Mouse (Mus musculus) liver, postnatal 0 days (tissue): ENCODE results near the gene Apol7c. TPM values are rescaled to one million over a fixed set of nuclear protein-coding genes. Genes with fewer than 3 reads are reported as not detected.
"Not testable (repeated sequence)": the region's sequence is repeated elsewhere in the genome, so short reads cannot be mapped to it uniquely, and the experiment has no call there.

Experiments
- ATAC-seq: fragments of 200-750 bp; cut with Nextera tagmentation; 2 replicates; pipeline ENCODE4 v1.8.0; 2017; ENCODE audit warnings: mild to moderate bottlenecking, moderate library complexity
- DNase-seq: peaks from one replicate; pipeline ENCODE4 v3.0.0-alpha.2; 2016
- H3K27ac ChIP-seq: fragments of 300-500 bp; sonication (generic); 2 replicates; pipeline ENCODE4 v1.5.1; 2014; ENCODE audit warnings: antibody characterized with exemption, moderate library complexity, mild to moderate bottlenecking, low read depth
- H3K27me3 ChIP-seq: fragments of 300-500 bp; sonication (generic); 2 replicates; pipeline ENCODE4 v1.6.1; 2014; ENCODE audit warnings: low read length, control low read depth, mixed read lengths; ENCODE audit not compliant: insufficient read depth
- H3K36me3 ChIP-seq: fragments of 300-500 bp; sonication (generic); replicated peaks from 2 replicates; pipeline ENCODE4 v1.6.1; 2014; ENCODE audit warnings: mild to moderate bottlenecking, control low read depth, low read length, moderate library complexity, mixed read lengths; ENCODE audit not compliant: insufficient read depth
- H3K4me1 ChIP-seq: fragments of 300-500 bp; sonication (generic); 2 replicates; pipeline ENCODE4 v1.6.1; 2014; ENCODE audit warnings: antibody characterized with exemption, mild to moderate bottlenecking, control low read depth; ENCODE audit not compliant: insufficient read depth
- H3K4me2 ChIP-seq: fragments of 300-500 bp; sonication (generic); 2 replicates; pipeline ENCODE4 v1.6.1; 2014; ENCODE audit warnings: low read depth, mild to moderate bottlenecking, low read length, moderate library complexity, mixed read lengths
- H3K4me3 ChIP-seq: fragments of 300-500 bp; sonication (generic); 2 replicates; pipeline ENCODE4 v1.5.1; 2014; ENCODE audit warnings: low read depth, low read length
- H3K9ac ChIP-seq: fragments of 300-500 bp; sonication (generic); replicated peaks from 2 replicates; pipeline ENCODE4 v1.6.1; 2014; ENCODE audit warnings: mild to moderate bottlenecking, moderate library complexity
- H3K9me3 ChIP-seq: fragments of 300-500 bp; sonication (generic); 2 replicates; pipeline ENCODE4 v1.6.1; 2016; ENCODE audit warnings: mild to moderate bottlenecking, control low read depth, low read length, mixed read lengths
- CTCF ChIP-seq: sonication (generic); IDR thresholded peaks from 2 replicates; pipeline ENCODE4 v1.5.1; 2016; ENCODE audit warnings: antibody characterized with exemption, low read depth
- EP300 ChIP-seq: IDR thresholded peaks from 2 replicates; pipeline ENCODE4 v1.6.1; 2016; ENCODE audit warnings: antibody characterized with exemption, low read depth, mild to moderate bottlenecking
- WGBS: fragments of 180-500 bp; shearing (Covaris S2); extraction: QIAGEN DNeasy Blood & Tissue Kit; methylation state at CpG from one replicate; pipeline ENCODE4 v1.1.7; 2014; ENCODE audit not compliant: insufficient replicate concordance; 5-methylcytosine and 5-hydroxymethylcytosine counted together
- polyA plus RNA-seq: library from polyadenylated mRNA; unstranded; fragments of >200 nt; fragmentation: Nextera tagmentation; extraction: Ambion mirVana; gene quantifications from 2 replicates; pipeline ENCODE4 v1.2.1, GENCODE M21; 2015

The Apol7c gene
- polyA plus RNA-seq, 1 experiment from 2014 or later, result not detected

DNA sequence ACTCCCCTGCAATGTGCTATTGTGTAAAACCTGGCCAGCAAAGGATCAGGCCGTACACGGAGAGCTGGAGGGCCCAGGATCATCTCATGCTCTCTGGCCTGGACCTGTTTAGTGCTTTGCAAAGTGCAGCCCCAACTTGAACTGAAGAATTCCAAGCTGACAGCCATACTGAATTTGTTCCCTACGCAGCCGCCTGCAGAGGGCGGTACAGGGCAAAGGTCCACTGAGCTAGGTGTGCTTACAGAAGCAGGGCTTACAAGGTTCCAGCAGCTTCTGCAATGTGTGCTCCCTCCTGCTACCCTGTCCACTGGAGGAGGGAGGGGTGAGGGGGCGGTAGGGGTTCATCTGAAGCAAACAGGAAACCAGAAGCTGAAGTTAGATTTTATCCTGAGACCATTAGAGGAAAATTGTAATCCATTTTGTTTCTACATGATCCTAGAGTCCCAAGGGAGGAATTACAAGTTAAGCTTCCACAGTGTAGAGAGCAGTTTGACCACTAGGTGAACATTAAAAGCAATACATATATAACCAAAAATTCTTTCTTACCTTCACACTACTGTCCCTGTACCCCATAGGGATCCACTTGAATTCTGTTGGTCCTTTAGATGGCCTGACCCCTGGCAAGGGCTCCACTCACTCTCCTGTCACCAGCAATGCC is 9.8 kb downstream of the Apol7c start:
- H3K27me3 ChIP-seq, ATAC-seq, H3K27ac ChIP-seq, H3K9ac ChIP-seq, H3K4me2 ChIP-seq, H3K9me3 ChIP-seq, H3K36me3 ChIP-seq, H3K4me3 ChIP-seq, H3K4me1 ChIP-seq: not testable (repeated sequence)
- peak; percentile 68 for DNase-seq
- TF ChIP-seq CTCF, result peak; percentile 69
- WGBS, result 8% methylated on average over 6 of the region's 6 CpGs

- not testable (repeated sequence) for H3K27ac ChIP-seq, H3K4me2 ChIP-seq, H3K4me3 ChIP-seq, H3K9ac ChIP-seq, H3K4me1 ChIP-seq, H3K36me3 ChIP-seq, ATAC-seq, H3K27me3 ChIP-seq, H3K9me3 ChIP-seq, DNase-seq
- WGBS, result 44% methylated on average over 4 of the region's 4 CpGs
These were observed 12.5 kb downstream of the Apol7c start for GRCm38 (mm10) chr15:77520596-77520995.

GRCm38 (mm10) chr15:77507966-77508365 is 25.1 kb downstream of the Apol7c start, which contains the start of gene Apol11a:
Apol11a (plus strand) TSS chr15:77508271.
- not testable (repeated sequence) for H3K4me1 ChIP-seq, H3K9ac ChIP-seq

DNA sequence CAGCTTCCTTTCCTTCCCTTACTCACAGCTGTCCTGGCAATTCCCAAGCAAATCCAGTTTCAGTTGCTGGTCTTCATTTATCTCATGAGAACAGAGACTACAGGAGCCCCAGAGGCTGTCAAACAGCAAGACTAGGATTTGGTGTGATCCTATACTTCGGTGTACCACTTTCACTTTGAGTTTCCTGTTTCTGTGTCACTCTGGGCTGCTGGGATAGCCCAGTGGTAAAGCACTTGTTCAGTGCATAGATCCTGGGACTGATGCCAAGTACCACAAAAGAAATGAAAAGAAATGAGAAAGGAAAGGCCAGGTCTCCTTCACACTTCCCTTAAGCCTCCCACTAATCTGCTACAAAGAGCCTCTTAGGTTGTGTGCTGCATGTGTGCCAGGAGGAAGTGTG is 38.4 kb downstream of the Apol7c start:
- not testable (repeated sequence) for H3K9me3 ChIP-seq, H3K27me3 ChIP-seq, H3K27ac ChIP-seq, H3K4me3 ChIP-seq, H3K9ac ChIP-seq, H3K4me1 ChIP-seq, H3K36me3 ChIP-seq, H3K4me2 ChIP-seq, ATAC-seq, DNase-seq
- 28% methylated on average over 1 of the region's 1 CpGs for WGBS

More at GRCm38 (mm10) chr15:77507966-77508365, 25.1 kb downstream of the Apol7c start, which contains the start of gene Apol11a:
- not testable (repeated sequence) for H3K36me3 ChIP-seq, ATAC-seq, H3K4me2 ChIP-seq, DNase-seq, H3K27ac ChIP-seq, H3K9me3 ChIP-seq, H3K27me3 ChIP-seq, H3K4me3 ChIP-seq

GRCm38 (mm10) chr15:77493181-77493580 is 39.9 kb downstream of the Apol7c start:
- not testable (repeated sequence) for H3K9me3 ChIP-seq, DNase-seq, H3K27me3 ChIP-seq, H3K4me1 ChIP-seq, H3K27ac ChIP-seq, H3K36me3 ChIP-seq, H3K4me2 ChIP-seq, H3K9ac ChIP-seq, H3K4me3 ChIP-seq, ATAC-seq
- no CpG with 5 or more reads among the region's 1 CpGs for WGBS

GRCm38 (mm10) chr15:77482140-77482794 is 50.8 kb downstream of the Apol7c start:
- Histone ChIP-seq H3K9ac (no peak overlapping the region), H3K4me3 (no peak overlapping the region), H3K4me1 (no peaks in the 10 kb centered on the region), H3K27me3 (no peaks in the 10 kb centered on the region), H3K9me3 (no peaks in the 10 kb centered on the region), H3K4me2 (no peak overlapping the region), H3K27ac (no peak overlapping the region), H3K36me3 (no peaks in the 10 kb centered on the region)
- no peak for ATAC-seq
- no peak for DNase-seq
- 62% methylated on average over 4 of the region's 4 CpGs for WGBS
- TF ChIP-seq EP300 (no peak), CTCF (no peak)

DNA sequence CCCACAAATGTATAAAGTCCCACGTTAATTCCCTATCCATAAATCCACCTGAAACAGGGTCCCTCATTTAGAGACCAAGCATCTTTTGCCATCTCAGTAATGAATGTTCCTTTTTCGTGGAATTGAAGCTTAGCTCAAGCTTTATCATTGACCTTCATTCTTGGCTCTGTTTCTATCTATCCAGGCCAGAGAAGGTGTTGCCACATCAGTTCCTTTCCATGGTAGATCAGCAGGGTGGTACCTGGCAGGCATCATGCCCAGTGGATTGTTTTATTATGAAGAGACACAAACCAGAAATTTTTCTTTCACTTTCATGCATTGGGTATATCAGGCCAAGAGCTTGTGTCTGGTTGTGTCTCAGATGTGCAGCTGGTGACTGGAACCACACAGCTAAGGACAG is 56.4 kb downstream of the Apol7c start, which contains the start of gene Apol10a:
Gene Apol10a, plus strand, starts transcription at position 355 of the 400 bp plus-strand sequence.
- not testable (repeated sequence) for H3K4me1 ChIP-seq, H3K4me2 ChIP-seq, H3K27me3 ChIP-seq, H3K36me3 ChIP-seq, H3K9me3 ChIP-seq, H3K27ac ChIP-seq, H3K4me3 ChIP-seq, ATAC-seq, H3K9ac ChIP-seq, DNase-seq
- 70% methylated on average over 2 of the region's 2 CpGs for WGBS

Other genes with a start within 250 kb of the Apol7c start
- gene Rbfox2, start 226.3 kb downstream of the Apol7c start, polyA plus RNA-seq, result 6.9 and 7.0 TPM in 2 replicates
- 17.6 and 20.8 TPM in 2 replicates for gene Apol7a, start 134.2 kb downstream of the Apol7c start, polyA plus RNA-seq
- gene Apol9a, start 122.2 kb downstream of the Apol7c start, polyA plus RNA-seq, result 0.34 and 0.81 TPM in 2 replicates
- gene Apol7b, start 85.8 kb downstream of the Apol7c start, polyA plus RNA-seq, result not detected in 2 replicates
- not detected in 2 replicates for gene Apol10a, start 56.3 kb downstream of the Apol7c start, polyA plus RNA-seq
- not detected in 2 replicates for gene Apol11a, start 25.0 kb downstream of the Apol7c start, polyA plus RNA-seq
- not detected in 2 replicates for gene 1700025B11Rik, start 28.6 kb upstream of the Apol7c start, polyA plus RNA-seq
- not detected in 2 replicates for gene Apol10b, start 62.8 kb upstream of the Apol7c start, polyA plus RNA-seq
- not detected in 2 replicates for gene Gm36245, start 65.9 kb upstream of the Apol7c start, polyA plus RNA-seq
- gene Apol11b, start 110.0 kb upstream of the Apol7c start, polyA plus RNA-seq, result 2.3 and 2.7 TPM in 2 replicates
- 0.12 TPM in 2 replicates for gene Apol7e, start 165.5 kb upstream of the Apol7c start, polyA plus RNA-seq
- gene Apol9b, start 195.7 kb upstream of the Apol7c start, polyA plus RNA-seq, result 0.51 and 0.78 TPM in 2 replicates
- gene Apol8, start 223.7 kb upstream of the Apol7c start, polyA plus RNA-seq, result 7.7 and 9.8 TPM in 2 replicates